Mouse (Mus musculus): ENCODE results near the gene Rnf113a2. TPM values are rescaled to one million over a fixed set of nuclear protein-coding genes. Genes with fewer than 3 reads are reported as not detected.

The Rnf113a2 gene
- 18.0 and 29.7 TPM in 2 replicates for polyA plus RNA-seq (2012; ENCODE audit: low replicate concordance)

DNA sequence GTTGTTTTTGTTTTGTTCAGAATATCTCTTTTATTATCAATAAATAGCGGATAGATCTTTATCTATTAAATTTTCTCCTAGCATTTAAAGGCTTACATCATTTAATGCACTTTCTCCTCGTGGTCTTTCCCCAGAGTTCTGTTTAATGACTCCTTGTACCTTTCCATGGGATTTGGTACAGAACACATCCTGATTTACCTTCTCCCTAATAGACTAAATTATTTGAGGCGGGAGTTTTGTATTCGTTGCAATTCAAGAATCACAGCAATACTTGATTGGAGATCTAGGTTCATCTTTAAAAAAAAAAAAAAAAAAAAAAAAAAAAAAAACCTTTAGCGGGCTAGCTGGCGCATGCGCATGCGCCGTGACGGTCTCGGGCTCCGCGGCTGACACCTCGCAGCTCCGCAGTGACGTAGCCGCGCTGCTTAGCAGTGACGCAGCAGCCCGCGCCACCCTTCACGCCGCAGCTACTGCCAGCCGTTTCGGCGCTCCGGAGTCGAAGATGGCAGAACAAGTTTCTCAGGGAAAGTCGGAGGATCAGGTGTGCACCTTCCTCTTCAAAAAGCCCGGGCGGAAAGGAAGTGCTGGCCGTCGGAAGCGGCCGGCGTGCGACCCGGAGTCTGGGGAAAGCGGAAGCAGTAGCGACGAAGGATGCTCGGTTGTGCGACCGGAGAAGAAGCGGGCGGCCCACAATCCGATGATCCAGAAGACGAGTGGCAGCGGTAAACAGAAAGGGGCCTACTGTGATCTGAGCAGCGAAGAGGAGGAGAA is at the start of gene Rnf113a2:
Rnf113a2 (plus strand) TSS at position 363 of the 771 bp plus-strand sequence.

DNA sequence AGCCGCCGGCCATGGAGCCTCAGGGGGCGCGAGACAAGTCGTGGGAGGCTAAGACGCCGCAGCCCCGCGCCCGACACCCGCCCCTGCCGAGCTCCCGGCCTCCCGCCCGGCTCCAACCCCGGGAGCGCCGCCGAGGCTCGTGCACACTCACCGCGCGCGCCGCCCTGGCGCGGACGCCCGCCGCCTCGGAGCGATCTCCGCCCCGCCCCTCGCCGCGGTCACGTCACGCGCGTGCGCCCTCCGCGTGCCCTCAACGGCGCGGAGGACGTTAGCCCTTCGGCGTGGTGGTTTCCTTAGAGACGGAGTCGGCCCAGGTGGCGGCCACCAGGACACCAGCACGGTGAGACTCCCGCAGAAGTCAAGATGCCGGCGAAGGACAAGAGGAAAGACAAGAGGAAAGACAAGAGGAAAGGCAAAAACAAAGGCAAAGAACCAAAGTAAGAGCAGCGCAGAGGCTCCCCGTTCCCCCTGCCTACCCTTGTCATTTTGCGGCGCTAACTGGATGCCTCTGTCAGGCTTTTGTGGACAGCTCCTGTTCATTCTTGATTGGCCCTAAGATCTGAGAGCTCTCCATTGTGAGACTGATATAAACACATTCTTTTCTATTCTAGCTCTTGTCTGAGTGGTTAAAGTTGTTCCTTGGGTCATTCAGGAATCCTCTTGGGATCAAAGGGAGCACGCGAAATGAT is 8.0 kb upstream of the Rnf113a2 start, which contains the start of the genes Entpd5 and Bbof1:
Entpd5 (minus strand) TSS at position 211 of the 689 bp plus-strand sequence.
Bbof1 (plus strand) TSS at position 253 of the 689 bp plus-strand sequence.

DNA sequence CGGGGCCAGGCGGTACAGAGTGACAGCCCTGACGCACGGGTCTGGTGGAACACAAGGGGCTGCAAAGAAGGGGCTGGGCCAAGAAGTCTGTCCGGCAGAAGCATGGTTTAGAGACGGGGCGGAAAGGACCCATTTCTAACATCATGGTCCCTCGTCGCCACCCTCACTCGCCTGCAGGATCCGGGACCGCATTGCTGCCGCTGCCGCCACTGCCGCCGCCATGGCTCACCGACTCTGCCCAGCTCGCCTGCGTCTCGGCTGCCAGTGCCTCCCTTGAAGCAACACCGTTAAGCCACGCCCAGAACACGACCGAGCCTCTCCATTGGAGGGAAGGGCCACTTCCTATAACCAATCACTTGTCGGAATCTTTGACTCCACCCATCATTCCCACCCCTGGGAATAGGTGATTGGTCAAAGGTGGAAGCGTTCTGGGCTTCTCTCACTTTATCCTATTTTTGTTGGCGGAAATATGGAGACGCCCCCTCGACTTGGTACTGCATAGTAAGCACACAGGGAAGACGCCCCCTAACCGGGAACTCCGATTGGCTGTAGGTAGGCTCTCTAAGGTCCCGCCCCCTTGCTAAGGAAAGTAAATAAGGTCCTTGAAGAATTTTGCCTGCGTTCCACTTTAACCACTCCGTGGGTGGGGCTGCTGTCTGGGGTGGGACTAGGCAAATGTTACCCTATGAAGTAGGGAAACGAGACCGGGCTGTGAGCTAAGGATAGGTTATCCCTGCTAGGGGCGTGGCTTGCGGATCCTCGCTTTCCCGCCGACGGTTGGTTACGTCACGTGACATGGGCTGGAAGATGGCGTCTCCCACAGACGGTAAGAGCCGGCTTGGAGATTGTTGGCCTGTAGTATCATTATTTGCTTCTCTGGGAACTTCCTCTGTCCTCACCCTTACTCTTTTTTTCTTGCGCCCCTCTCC is 34.0 kb downstream of the Rnf113a2 start, which contains the start of the genes Aldh6a1 and Lin52:
Aldh6a1 (minus strand) TSS at position 287 of the 929 bp plus-strand sequence.
Lin52 (plus strand) TSS at position 705 of the 929 bp plus-strand sequence.

Other genes starting within 250 kb of the Rnf113a2 start
- gene Elmsan1, start 198.3 kb upstream of the Rnf113a2 start, polyA plus RNA-seq (2012; ENCODE audit: low replicate concordance): 141 and 153 TPM in 2 replicates
- gene Ptgr2, start 132.0 kb upstream of the Rnf113a2 start, polyA plus RNA-seq (2012; ENCODE audit: low replicate concordance): 1.1 and 2.6 TPM in 2 replicates
- 2.6 and 2.8 TPM in 2 replicates for gene Zfp410, start 100.3 kb upstream of the Rnf113a2 start, polyA plus RNA-seq (2012; ENCODE audit: low replicate concordance)
- gene Coq6, start 55.5 kb upstream of the Rnf113a2 start, polyA plus RNA-seq (2012; ENCODE audit: low replicate concordance): 5.9 and 8.2 TPM in 2 replicates
- 0.23 and 0.38 TPM in 2 replicates for gene Fam161b, start 55.4 kb upstream of the Rnf113a2 start, polyA plus RNA-seq (2012; ENCODE audit: low replicate concordance)
- gene Entpd5, start 8.2 kb upstream of the Rnf113a2 start, polyA plus RNA-seq (2012; ENCODE audit: low replicate concordance): 2.0 and 8.9 TPM in 2 replicates
- 0.14 and 0.25 TPM in 2 replicates for gene Bbof1, start 8.1 kb upstream of the Rnf113a2 start, polyA plus RNA-seq (2012; ENCODE audit: low replicate concordance)
- 2.4 and 4.5 TPM in 2 replicates for gene Aldh6a1, start 33.8 kb downstream of the Rnf113a2 start, polyA plus RNA-seq (2012; ENCODE audit: low replicate concordance)
- 0.71 and 1.4 TPM in 2 replicates for gene Lin52, start 34.2 kb downstream of the Rnf113a2 start, polyA plus RNA-seq (2012; ENCODE audit: low replicate concordance)
- gene Vsx2, start 152.6 kb downstream of the Rnf113a2 start, polyA plus RNA-seq (2012; ENCODE audit: low replicate concordance): not detected in 2 replicates
- 4.1 and 7.4 TPM in 2 replicates for gene Abcd4, start 200.2 kb downstream of the Rnf113a2 start, polyA plus RNA-seq (2012; ENCODE audit: low replicate concordance)
- gene Vrtn, start 223.8 kb downstream of the Rnf113a2 start, polyA plus RNA-seq (2012; ENCODE audit: low replicate concordance): not detected in 2 replicates

All from hematopoietic multipotent progenitor cell, adult 10-12 weeks (in vitro differentiated cells).